Mouse (Mus musculus): ENCODE measurements around the gene Aspscr1. TPM values are rescaled to one million over a fixed set of nuclear protein-coding genes. Genes with fewer than 3 reads are reported as not detected.

Gene Aspscr1
- polyA plus RNA-seq, 1 experiment from 2014 or later: 141 TPM

- WGBS: 86% methylated on average over 2 of the region's 2 CpGs
- Histone ChIP-seq H3K4me1 (replicated peaks) (peaks cover 53% of the 10 kb centered on the region), H3K9me3 (no peaks in the 10 kb centered on the region), H3K27ac (replicated peaks) (no peak overlapping the region), H3K4me2 (no peak overlapping the region), H3K36me3 (peaks cover 31% of the 10 kb centered on the region), H3K4me3 (no peak overlapping the region), H3K27me3 (no peaks in the 10 kb centered on the region), H3K9ac (no peak overlapping the region)
- ATAC-seq (ENCODE audit: low read depth): no peak
These were observed 36.8 kb downstream of the Aspscr1 start for GRCm38 (mm10) chr11:120709551-120709950.

- ATAC-seq (ENCODE audit: low read depth): no peak
- Histone ChIP-seq H3K27ac (replicated peaks) (no peak overlapping the region), H3K4me2 (no peak overlapping the region), H3K27me3 (no peaks in the 10 kb centered on the region), H3K4me3 (no peak overlapping the region), H3K4me1 (replicated peaks) (peaks cover 47% of the 10 kb centered on the region), H3K9ac (no peak overlapping the region), H3K9me3 (no peaks in the 10 kb centered on the region), H3K36me3 (peaks cover 36% of the 10 kb centered on the region)
- 24% methylated on average over 5 of the region's 5 CpGs for WGBS
These were observed 37.9 kb downstream of the Aspscr1 start for GRCm38 (mm10) chr11:120710672-120711071.

GRCm38 (mm10) chr11:120711980-120712604 lies 39.3 kb downstream of the Aspscr1 start:
- ATAC-seq (ENCODE audit: low read depth): no peak
- 58% methylated on average over 8 of the region's 8 CpGs for WGBS
- H3K27ac ChIP-seq (replicated peaks): no peak overlapping the region
- H3K4me2 ChIP-seq: peak overlapping the region; percentile 99
- H3K36me3 ChIP-seq: peaks cover 49% of the 10 kb centered on the region
- H3K27me3 ChIP-seq: no peaks in the 10 kb centered on the region
- peaks cover 35% of the 10 kb centered on the region for H3K4me1 ChIP-seq (replicated peaks)
- H3K9ac ChIP-seq: peak overlapping the region; percentile 75; the same call in 1 of the 2 replicates
- peak overlapping the region; percentile 51; the same call in 1 of the 2 replicates for H3K4me3 ChIP-seq
- no peaks in the 10 kb centered on the region for H3K9me3 ChIP-seq

GRCm38 (mm10) chr11:120712771-120713568 lies 40.2 kb downstream of the Aspscr1 start:
- H3K4me3 ChIP-seq: peak overlapping the region; percentile 51
- H3K4me1 ChIP-seq (replicated peaks): peaks cover 32% of the 10 kb centered on the region
- H3K27me3 ChIP-seq: no peaks in the 10 kb centered on the region
- peak overlapping the region; percentile 99 for H3K4me2 ChIP-seq
- H3K9me3 ChIP-seq: no peaks in the 10 kb centered on the region
- peak overlapping the region; percentile 83 for H3K27ac ChIP-seq (replicated peaks)
- peak overlapping the region; percentile 75 for H3K9ac ChIP-seq
- peaks cover 58% of the 10 kb centered on the region for H3K36me3 ChIP-seq
- ATAC-seq (ENCODE audit: low read depth): peak; percentile 49
- under 1% methylated on average over 38 of the region's 38 CpGs for WGBS

GRCm38 (mm10) chr11:120713580-120714518 lies 41.1 kb downstream of the Aspscr1 start, which contains the start of the genes Cenpx and Lrrc45:
TSS of gene Cenpx (minus strand) at chr11:120713738.
TSS of gene Lrrc45 (plus strand) at chr11:120713925.
- 1% methylated on average over 53 of the region's 53 CpGs for WGBS
- Histone ChIP-seq H3K4me2 (peak within 1 kb of the TSS; percentile 99), H3K9ac (peak within 1 kb of the TSS; percentile 84), H3K27ac (replicated peaks) (peak within 1 kb of the TSS; percentile 83), H3K36me3 (peaks cover 62% of the 10 kb centered on the region), H3K4me3 (peak within 1 kb of the TSS; percentile 51), H3K27me3 (no peaks in the 10 kb centered on the region), H3K4me1 (replicated peaks) (peaks cover 32% of the 10 kb centered on the region), H3K9me3 (no peaks in the 10 kb centered on the region)
- ATAC-seq (ENCODE audit: low read depth): peak; percentile 97

- Histone ChIP-seq H3K4me3 (peak overlapping the region; percentile 51), H3K9me3 (no peaks in the 10 kb centered on the region), H3K4me1 (replicated peaks) (peaks cover 32% of the 10 kb centered on the region), H3K27me3 (no peaks in the 10 kb centered on the region), H3K9ac (peak overlapping the region; percentile 84), H3K27ac (replicated peaks) (peak overlapping the region; percentile 66), H3K4me2 (peak overlapping the region; percentile 99), H3K36me3 (peaks cover 62% of the 10 kb centered on the region)
- WGBS: 56% methylated on average over 10 of the region's 10 CpGs
- no peak for ATAC-seq (ENCODE audit: low read depth)
These were observed 41.8 kb downstream of the Aspscr1 start for GRCm38 (mm10) chr11:120714546-120714945.

- Histone ChIP-seq H3K4me3 (0 out of 2 replicates have a peak overlapping the region, but pooled peaks have one; percentile 51), H3K27me3 (no peaks in the 10 kb centered on the region), H3K36me3 (peaks cover 62% of the 10 kb centered on the region), H3K4me2 (peak overlapping the region; percentile 99), H3K4me1 (replicated peaks) (peaks cover 32% of the 10 kb centered on the region), H3K9ac (no peak overlapping the region; the same call in 1 of the 2 replicates), H3K9me3 (no peaks in the 10 kb centered on the region), H3K27ac (replicated peaks) (no peak overlapping the region)
- WGBS: 88% methylated on average over 9 of the region's 9 CpGs
- no peak for ATAC-seq (ENCODE audit: low read depth)
These were observed 42.4 kb downstream of the Aspscr1 start for GRCm38 (mm10) chr11:120715131-120715530.

- Histone ChIP-seq H3K9ac (no peak overlapping the region), H3K36me3 (peaks cover 59% of the 10 kb centered on the region)
- 90% methylated on average over 9 of the region's 9 CpGs for WGBS
These were observed 46.5 kb downstream of the Aspscr1 start for GRCm38 (mm10) chr11:120719242-120719641.

GRCm38 (mm10) chr11:120719841-120720376 lies 47.1 kb downstream of the Aspscr1 start:
- WGBS: 89% methylated on average over 13 of the region's 13 CpGs
- H3K9ac ChIP-seq: 0 out of 2 replicates have a peak overlapping the region, but pooled peaks have one; percentile 5
- no peak overlapping the region for H3K27ac ChIP-seq (replicated peaks)
- H3K4me3 ChIP-seq: no peak overlapping the region; the same call in 1 of the 2 replicates
- H3K4me1 ChIP-seq (replicated peaks): peaks cover 24% of the 10 kb centered on the region
- H3K27me3 ChIP-seq: peaks cover 8% of the 10 kb centered on the region
- no peaks in the 10 kb centered on the region for H3K9me3 ChIP-seq
- peaks cover 59% of the 10 kb centered on the region for H3K36me3 ChIP-seq
- H3K4me2 ChIP-seq: 0 out of 2 replicates have a peak overlapping the region, but pooled peaks have one; percentile 96
- no peak for ATAC-seq (ENCODE audit: low read depth)

More at GRCm38 (mm10) chr11:120719242-120719641, 46.5 kb downstream of the Aspscr1 start:
- H3K4me1 ChIP-seq (replicated peaks): peaks cover 31% of the 10 kb centered on the region
- no peak for ATAC-seq (ENCODE audit: low read depth)
- peaks cover 8% of the 10 kb centered on the region for H3K27me3 ChIP-seq
- H3K9me3 ChIP-seq: no peaks in the 10 kb centered on the region
- no peak overlapping the region for H3K4me2 ChIP-seq
- H3K4me3 ChIP-seq: no peak overlapping the region
- H3K27ac ChIP-seq (replicated peaks): no peak overlapping the region

GRCm38 (mm10) chr11:120720450-120720849 lies 47.7 kb downstream of the Aspscr1 start:
- peak overlapping the region; percentile 73 for H3K27ac ChIP-seq (replicated peaks)
- peak overlapping the region; percentile 93 for H3K9ac ChIP-seq
- H3K4me1 ChIP-seq (replicated peaks): peaks cover 23% of the 10 kb centered on the region
- 13% methylated on average over 17 of the region's 17 CpGs for WGBS
- peak overlapping the region; percentile 96 for H3K4me2 ChIP-seq
- peak overlapping the region; percentile 66 for H3K4me3 ChIP-seq
- peaks cover 56% of the 10 kb centered on the region for H3K36me3 ChIP-seq
- no peaks in the 10 kb centered on the region for H3K9me3 ChIP-seq
- peaks cover 12% of the 10 kb centered on the region for H3K27me3 ChIP-seq
- 0 out of 2 replicates have a peak, but pooled peaks have one; percentile 1 for ATAC-seq (ENCODE audit: low read depth)

Data from neural tube, embryonic 13.5 days (tissue).